Mouse (Mus musculus) telencephalon, adult 2 months (tissue): ENCODE data around the gene Tma7.

Experiments used
- DNase-seq: peaks from one replicate; pipeline ENCODE4 v3.0.0-alpha.2; 2011; ENCODE audit warnings: low read depth, low spot score

Tma7 gene

GRCm38 (mm10) chr9:109046306-109046705 is 36.1 kb downstream of the Tma7 start:
- no peak for DNase-seq

GRCm38 (mm10) chr9:109041351-109041750 is 41.0 kb downstream of the Tma7 start:
- no peak for DNase-seq

- DNase-seq = no peak
These were observed 41.5 kb downstream of the Tma7 start for GRCm38 (mm10) chr9:109040906-109041305.

DNA sequence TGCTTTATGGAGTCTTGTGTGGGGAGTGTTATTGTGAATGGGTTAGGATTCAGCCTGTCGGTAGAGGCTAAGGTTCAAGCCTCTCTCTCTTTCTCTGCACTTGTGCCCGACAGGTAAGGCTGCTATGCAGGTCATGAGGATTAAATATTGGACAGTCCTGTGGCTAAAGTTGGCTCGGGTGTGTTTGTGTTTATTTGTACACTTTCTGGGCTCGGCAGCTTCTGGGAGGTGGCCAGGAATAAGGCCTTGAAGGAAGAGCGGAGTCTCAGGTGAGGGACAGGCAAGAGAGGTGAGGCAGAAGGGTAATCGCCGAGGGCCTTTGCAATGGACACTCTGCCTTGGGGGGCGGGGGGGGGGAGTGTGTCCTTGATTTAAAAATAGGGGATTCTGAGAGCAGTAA is 42.2 kb downstream of the Tma7 start:
- DNase-seq = no peak

DNA sequence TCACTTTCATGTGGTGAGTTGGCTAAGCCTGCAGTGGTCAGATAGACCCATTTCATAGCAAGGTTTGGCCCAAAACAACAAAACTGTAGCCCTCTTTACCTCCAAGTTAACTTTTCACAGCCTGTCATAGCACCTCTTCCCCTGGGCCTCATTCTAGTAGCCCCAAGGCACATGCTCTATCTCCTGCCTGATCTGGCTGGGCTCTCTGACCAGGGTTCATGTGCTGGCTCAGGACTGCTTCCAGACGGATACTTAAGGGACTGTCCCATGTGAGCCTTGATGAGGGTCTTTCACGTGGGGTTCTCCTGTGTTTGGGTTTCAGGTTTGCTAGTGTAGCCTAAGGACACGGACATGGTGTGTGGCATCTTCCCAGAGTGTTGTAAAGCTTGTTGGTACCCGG is 42.7 kb downstream of the Tma7 start:
- no peak for DNase-seq

DNA sequence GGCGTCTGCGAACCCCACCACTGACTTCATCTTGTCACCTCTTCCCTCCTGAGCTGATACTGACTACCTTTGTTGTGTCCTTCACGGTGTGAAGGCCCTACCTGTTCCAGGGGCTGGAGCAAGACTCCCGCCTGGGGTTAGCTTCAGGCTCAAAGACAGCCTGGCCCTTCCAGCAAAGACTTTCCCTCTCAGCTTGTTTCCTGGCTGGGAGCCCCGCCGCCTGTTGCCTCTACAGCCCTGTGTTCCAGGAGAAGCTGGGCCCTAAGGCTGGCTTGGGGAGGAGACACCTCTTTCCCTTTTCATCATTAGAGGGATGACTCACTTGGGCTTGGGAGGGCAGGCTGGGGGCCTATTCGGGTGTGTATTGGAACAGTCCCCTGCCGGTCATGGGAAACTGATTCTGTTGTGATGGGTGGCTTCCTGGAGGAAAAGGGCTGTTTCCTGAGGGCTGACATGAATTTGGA is 43.5 kb downstream of the Tma7 start:
- DNase-seq = no peak

- DNase-seq = no peak
These were observed 44.1 kb downstream of the Tma7 start, which contains the start of gene Shisa5 for GRCm38 (mm10) chr9:109038086-109038895. TSS of gene Shisa5 (plus strand) at chr9:109038565.

DNA sequence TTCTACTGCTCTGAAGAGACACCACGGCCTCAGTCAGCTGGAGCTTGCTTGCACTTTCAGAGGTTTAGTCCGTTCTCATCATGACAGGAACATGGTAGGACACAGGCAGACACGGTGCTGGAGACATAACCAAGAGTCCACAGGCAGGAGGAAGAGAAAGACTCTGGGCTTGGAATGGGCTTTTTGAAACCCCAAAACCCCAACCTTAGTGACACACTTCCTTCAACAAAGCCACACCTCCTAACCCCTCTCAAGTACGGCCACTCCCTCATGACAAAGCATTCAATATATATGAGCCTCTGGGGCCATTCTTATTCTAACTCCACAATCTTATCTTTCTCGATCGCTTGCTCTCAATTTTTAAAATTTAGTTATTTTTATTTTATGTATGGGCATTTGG is 50.0 kb downstream of the Tma7 start:
- no peak for DNase-seq

DNA sequence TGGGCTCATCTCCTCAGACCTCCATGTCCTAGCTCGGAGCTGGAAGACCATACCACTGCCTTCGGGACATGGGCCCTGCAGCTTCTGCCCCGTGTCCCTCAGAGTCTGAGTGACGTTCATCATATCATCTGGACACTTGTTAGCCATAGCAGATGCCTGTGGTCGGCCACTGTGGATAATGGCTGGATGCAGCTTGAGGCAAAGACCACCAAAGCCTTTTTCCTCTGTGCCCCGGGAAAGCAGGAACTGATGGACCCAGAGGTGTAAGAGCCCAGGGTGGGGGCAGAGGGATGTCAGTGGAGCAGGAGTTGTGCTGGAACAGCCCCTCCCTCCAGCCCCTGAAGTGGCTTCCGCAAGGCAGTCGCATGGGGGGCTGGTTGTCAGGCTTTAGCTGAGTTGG is 50.7 kb downstream of the Tma7 start:
- no peak for DNase-seq

- no peak for DNase-seq
These were observed 51.4 kb downstream of the Tma7 start for GRCm38 (mm10) chr9:109031001-109031400.

- DNase-seq = no peak
These were observed 52.1 kb downstream of the Tma7 start for GRCm38 (mm10) chr9:109030312-109030711.

- no peak for DNase-seq
These were observed 53.5 kb downstream of the Tma7 start for GRCm38 (mm10) chr9:109028919-109029318.

DNA sequence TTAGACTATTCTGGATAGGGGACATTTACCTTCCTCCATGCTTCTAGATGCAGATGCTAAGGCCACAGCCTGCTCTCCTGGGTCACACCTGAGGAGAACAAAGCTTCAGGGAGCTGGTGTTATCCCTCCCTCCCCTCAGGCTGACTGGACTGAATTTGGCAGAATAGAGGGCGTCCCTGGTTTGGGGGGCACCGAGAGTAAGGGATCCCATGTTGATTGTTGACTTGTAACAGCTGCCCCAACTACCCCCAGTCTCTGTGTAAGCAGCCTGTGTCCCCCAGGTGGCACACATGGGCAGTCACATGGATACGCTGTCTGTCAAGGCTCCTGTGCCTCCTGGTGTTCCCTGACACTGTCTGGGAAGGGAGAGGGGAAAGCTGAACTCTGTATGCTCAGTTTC is 54.0 kb downstream of the Tma7 start:
- DNase-seq = no peak

DNA sequence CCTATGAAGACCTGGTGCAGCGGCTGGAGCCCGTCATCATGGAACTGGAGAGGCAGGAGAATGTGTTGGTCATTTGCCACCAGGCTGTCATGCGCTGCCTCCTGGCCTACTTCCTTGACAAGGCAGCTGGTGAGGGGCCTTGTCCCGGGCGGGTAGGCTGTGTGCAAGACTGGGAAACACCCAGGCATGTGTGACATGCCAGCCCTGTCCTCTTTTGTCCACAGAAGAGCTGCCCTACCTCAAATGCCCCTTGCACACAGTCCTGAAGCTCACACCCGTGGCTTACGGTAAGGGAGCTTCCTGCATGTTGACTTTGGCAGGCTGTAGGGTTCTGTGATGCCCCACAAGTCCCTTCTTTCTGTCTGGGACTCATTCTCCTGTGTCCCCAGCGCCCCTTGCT is 54.9 kb downstream of the Tma7 start:
- no peak for DNase-seq
